Mouse (Mus musculus) R1 (cell line): ENCODE data around the gene Cdc42bpg.

Experiments used
- DNase-seq: peaks from one replicate; pipeline ENCODE4 v3.0.0-alpha.2; 2018; ENCODE audit warnings: low read depth, low spot score

Gene Cdc42bpg

DNA sequence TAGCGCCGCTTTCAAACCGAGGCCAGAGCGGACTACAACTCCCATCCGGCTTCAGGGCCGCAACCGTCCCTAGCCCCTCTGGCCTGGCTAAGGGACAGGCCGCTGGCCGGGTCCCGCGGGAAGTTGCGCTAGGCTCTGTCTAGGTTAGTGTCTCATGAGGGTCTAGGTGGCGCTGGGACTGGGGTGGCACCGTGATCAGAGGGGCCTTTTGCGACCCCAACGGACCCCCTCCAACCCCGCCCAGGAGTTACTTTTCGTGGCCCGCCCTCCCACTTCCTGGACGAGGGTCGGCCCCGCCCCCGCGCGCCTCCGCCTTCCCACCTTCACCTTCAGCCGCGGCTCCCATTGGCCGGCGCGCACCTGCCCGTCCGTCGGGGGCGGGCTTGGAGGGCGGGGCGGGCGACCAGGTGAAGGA is at the start of gene Cdc42bpg:
Cdc42bpg (plus strand) TSS at position 320 of the 415 bp plus-strand sequence.
- DNase-seq, result peak; percentile 92

DNA sequence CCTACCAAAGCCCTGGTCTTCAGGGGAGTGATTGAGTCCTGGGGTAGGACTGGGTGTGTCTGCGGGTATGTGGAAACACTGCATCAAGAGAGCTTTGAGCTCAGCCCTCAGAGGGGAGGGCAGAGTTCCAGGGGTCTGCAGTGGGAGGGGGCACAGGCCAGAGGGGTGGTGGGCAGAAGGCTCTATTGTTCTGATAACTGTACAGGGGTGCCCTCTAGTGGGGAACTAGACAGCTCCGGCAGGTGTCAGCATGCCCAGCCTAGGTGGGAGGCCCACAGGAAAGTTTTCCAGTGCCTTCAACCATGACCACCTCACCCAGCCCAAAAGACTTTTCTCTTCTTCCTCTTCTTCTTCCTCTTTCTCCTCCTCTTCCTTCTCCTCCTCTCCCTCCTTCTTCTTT is 45.8 kb upstream of the Cdc42bpg start:
- peak; percentile 57 for DNase-seq

DNA sequence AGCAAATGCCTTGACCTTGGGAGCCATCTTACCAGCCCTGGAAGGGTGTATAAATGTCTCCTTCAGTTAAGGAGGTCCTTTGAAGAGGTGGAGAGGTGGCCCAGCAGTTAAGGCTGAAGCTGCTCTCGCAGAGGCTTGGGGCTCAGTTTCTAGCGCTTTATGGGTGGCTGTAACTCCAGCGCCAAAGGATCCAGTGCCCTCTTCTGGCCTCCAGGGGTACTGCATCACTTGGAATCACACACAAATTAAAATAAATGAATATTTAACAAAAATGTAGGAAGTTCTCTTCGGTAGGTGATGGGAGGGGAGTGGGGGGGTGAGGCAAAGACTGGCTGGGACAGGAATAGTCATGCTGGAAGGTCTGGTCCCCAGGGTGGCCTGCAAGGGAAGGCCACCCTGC is 45.3 kb upstream of the Cdc42bpg start:
- peak; percentile 56 for DNase-seq

DNA sequence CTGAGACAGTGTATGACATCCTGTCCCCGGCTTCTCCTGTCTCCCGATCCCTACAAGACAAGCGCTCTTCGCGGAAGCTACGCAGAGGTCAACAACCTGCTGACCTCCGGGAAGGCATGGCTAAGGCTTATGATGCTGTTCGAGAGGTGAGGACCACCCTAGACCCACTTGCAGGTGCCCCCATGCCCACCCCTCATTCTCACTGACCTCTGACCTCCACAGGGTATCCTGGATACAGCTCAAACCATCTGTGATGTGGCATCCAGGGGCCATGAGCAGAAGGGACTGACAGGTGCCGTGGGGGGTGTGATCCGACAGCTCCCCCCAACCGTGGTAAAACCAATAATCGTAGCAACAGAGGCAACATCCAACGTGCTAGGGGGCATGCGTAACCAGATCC is 44.9 kb upstream of the Cdc42bpg start:
- no peak for DNase-seq

DNA sequence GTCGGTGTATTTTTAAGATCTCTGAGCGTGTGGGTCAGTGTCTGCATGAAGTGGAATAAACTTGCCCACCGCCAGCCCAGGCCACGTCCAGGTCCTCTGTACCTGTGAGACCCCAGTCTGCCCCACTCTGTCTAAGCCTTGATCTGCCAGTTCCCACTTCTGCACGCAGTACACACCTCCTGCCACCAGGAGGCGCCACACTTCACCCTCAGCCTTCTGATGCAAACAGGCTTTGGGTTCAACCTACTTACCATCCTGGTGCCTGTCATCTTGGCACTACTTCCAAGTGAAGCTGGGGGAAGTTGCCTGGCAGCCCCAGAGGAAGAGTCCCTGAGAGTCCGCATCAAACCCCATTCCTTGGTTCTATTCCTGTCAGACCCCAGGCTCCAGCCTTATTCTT is 44.0 kb upstream of the Cdc42bpg start:
- DNase-seq, result peak; percentile 81

DNA sequence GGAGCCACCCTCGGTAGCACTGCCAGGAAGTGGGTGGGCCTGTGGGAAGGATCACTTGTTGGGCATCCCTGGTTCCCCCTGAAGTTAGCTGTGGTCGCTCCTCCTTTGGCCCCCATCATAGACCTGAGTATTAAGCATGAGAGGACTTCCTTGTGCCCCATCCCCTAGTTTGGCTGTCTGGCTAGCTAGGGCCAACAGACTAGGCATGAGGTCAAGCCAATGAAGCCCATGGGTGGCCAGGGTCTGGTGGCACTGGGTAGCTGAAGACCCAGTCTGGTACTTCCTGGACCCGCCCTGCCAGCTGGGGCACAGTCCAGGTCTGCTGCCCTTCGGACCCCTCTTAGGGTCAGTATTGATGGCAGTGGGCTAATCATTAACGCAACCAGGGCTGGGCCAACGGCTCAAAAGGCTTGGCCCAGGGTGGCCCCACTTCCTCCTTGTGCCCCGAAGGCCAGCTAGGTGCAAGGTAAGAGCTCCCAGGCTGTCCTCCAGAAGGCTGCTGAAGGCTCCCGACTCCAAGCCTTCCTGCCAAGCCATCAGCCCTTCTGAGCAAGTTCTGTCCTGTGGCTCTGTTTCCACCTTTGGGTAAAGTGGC is 43.3 kb upstream of the Cdc42bpg start:
- no peak for DNase-seq

DNA sequence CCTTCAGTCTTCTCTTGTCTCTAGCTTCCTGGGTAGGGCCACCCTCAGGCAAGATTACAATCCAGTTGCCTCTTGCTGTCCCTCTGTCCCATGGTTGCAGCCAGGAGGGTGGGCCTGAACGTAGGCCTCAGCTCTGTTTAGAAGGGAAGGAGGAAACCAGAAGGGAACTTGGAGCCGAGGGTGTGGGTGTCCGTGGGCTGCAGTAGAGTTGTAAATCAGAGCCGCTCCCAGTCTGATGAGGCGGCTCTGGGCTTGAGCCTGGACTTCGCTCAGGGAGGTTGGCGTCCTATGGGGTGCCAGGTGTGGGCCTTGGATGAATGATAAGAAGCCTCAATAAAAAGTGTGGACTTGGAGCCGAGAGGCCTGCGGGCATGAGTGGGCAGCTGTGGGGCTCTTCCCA is 42.1 kb upstream of the Cdc42bpg start:
- DNase-seq, result no peak

DNA sequence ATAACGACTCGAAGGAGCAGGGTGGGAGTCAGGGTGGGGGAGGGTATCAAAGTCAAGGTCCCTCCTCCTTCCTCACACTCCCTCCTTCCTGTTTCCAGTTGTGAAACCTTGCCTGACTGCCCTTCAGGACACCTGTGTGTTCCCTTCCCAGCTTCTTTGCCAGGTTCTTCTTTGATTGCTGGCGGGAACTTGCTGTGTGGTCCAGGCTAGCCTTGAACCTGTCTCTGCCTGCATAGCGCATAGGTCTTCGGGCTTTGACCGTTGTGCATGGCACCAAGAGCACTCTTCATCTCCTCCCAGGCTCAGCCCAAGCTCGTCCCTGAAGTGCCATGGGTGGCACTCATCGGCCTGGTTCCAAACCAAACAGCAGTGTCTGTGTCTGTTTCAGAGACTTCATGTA is 41.3 kb upstream of the Cdc42bpg start:
- DNase-seq, result no peak

DNA sequence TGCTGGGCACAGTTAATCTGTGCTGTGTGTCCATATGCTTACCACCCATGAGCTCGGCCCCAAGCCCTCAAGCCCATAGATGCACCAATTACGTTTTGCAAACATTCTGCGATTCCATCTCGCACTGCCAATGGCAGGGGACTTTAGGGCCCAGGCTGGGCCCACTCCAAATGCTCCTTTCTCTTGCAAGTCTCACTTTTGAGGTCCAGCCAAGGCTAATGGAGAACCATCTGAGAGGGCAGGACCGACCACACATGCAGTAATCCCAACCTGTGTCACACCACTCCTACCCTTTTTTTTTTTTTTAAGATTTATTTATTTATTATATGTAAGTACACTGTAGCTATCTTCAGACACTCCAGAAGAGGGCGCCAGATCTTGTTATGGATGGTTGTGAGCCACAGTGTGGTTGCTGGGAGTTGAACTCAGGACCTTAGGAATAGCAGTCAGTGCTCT is 40.5 kb upstream of the Cdc42bpg start:
- peak; percentile 34 for DNase-seq

DNA sequence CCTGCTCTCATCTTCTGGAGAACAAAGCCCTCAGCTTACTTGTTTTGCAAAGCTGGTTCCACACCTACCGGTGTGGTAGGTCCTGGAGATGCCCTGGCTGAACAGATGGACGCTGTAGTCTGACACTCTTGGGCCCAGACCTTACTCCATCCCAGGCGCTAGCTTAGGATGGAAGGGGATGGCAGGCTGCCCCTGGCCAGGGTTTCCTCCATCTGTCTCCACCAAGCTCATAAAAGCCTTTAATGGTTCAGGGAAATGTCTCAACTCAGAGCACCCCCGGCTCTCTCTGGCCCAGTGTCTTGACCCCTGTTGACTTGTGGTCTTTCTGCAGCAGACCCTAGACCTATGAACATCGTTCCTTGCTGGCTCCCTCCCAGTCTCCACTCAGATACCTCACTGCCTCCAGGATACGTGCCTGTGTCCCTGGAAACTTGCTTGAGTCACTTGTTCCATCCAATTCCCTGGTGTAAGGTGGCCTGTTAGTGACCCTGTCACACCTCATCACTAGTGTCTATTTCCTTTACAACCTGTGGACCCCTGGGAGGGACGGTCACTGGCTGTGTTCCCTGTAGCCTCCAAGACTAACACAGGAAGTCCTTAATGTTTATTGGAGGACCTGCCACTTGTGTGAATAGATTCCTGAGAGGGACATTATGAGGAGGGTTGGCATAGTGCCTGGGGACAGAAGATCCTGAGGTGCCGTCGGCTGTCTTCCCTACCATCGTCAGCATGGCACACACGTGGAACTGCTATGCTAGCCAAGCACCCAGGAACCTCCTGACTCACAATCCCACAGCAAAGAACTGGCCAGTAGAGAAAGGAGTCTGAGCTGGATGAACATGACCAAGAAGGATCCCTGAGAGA is 38.7 kb upstream of the Cdc42bpg start:
- no peak for DNase-seq

DNA sequence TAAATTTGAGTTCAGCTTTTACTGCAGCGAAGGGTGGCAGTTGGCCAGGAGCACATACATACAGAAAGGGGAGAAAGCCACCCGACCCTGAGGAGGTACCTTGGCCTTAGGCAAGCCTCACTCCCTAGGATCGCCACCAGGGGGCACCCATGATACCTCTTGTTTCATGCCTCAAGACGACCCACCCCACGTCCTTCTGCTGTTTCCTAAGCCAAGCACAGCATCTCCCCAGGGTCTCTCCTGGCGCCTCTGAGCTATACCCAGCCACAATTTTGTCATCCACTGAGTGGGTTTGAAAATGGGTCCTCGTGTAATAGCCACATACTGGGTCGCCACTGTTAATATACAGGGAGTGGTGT is 38.1 kb upstream of the Cdc42bpg start:
- DNase-seq, result peak; percentile 94

DNA sequence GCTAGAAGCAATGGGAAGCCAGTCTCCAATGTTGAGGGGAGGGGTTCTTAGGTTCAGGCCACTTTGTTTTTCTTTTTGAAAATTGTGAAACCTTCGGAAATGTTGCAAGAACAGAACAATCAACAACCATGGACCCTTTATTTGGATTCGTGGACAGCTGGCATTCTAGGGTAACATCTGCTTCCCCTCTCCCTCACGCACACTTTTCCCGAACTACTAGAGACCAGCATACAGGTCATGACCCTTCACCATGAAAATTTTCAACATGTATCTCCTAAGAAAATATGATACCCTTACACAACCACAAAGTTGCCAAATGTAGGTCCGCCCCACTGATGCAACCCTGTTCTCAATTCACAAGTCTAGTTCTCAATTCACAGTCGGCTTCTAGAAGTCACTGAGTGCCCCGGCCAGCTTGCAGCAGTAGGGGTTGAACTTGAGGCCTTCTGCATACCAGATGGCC is 37.6 kb upstream of the Cdc42bpg start:
- no peak for DNase-seq

DNA sequence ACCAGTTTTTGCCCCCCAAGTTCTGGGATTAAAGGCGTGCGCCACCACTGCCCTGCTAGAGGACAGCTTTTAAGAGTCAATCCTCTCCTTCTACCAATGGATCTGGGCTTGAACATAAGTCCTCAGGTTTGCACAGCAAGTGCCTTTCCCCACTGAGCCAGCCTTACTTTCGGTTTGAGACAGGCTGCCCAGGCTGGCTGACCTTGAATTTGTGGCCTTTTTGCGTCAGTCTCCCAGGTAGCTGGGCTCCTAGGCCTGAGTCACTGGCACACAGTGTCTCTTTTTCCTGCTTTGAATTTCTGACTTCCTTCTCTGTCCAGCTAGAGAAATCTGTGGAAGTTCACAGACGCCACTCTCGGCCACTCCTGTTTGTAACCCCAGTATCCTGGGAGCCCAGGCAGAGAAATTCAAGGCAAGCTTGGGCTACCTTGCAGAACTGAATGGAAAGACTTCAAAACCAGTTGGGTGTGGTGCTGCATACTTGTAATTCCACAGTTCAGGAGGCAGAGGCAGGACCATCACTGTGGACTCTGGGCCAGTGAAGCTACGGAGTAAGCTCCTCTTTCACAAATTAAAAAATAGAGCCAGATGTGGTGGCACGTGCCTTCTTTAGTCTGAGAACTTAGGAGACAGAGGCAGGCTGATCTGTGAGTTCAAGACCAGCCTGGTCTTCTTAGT is 36.3 kb upstream of the Cdc42bpg start:
- DNase-seq, result peak; percentile 97

DNA sequence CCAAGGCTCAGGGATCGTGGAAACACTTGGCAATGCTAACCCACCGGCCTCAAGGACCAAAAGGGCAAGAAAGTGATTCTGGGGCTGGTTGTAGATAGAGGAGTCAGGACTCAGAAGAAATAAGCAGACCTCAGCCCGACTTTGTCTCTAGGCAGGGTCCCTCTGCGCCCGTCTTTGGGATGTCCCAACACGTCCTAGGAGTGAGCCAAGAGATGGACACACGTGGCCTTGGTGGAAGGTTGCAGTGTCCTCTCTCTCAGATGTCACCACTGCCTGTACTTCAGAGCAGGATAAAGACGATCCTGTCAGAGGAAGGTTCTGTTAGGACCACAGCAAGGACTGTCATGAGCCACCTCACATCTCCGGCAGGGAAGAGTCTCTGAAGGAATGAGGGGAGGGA is 35.6 kb upstream of the Cdc42bpg start:
- peak; percentile 63 for DNase-seq

DNA sequence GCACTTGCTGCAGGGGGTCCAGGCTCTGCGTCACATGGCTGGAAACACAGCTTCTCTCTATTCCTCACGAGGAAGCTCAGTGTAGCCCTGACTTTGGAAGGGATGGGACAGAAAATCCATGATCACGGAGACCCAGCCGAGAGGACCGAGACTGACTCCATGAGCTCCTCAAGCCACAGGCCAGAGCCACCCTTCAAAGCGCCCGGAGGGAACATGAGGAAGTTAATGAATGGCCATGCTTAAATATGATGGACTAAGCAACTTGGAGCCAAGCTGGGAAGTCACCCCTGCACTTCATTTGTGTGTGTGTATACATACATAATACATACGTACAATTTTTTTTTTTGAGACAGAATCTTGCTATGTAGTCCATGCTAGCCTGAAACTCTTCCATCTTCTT is 35.0 kb upstream of the Cdc42bpg start:
- no peak for DNase-seq

DNA sequence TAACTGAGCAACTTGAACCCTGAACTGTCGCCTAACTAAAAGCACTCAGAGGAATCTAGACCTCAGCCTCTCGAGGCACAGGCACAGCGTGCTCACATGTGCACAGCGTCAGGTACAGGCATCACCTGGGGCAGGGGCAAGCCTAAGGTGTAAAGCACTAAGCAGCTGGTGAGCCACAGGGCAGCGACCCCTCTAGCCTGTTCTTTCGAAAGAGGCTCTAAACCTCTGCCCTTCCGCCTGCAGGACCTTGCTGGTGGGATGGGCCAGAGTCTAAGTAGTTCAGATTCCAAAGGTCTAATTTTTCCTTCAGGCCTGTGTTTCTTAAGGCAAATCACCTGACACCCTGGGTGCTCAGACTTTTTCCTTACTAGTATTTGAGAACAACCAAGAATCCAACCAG is 34.2 kb upstream of the Cdc42bpg start:
- peak; percentile 39 for DNase-seq

DNA sequence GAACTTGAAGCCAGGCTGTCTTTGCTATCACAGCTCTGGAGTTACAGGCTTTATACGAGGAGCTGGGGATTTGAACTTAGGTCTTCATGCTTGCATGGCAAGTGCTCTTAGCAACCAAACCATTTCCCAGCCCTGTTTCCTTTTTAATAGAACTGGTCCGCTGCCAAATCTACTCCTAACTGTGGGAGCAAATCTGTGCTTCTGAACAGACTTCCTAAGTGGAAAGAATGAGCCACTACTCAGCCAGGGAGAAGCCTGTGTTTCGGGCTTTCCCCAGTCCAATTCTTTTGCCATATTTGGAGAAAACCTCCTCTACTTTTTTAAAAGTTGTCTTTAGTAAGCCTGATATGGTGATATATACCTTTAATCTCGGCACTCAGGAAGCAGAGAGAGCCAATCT is 33.5 kb upstream of the Cdc42bpg start:
- DNase-seq, result no peak

DNA sequence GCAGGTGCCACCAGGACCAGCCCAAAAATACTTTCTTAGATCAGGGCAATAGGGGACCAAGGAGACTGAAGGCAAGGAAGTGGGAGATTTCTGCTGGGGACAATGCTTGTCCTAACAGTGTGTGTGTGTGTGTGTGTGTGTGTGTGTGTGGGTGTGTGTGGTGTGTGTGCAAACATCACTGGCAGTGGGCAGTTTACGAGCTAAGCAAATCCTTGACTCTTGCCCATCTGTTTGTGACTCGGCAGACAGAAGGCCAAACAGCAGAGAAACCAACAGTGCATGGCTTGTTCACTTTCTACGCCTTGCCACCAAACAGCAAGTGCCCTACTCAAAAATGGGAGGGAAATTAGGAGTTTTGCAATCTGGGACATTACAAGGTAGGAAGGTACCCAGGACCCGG is 32.7 kb upstream of the Cdc42bpg start:
- no peak for DNase-seq

DNA sequence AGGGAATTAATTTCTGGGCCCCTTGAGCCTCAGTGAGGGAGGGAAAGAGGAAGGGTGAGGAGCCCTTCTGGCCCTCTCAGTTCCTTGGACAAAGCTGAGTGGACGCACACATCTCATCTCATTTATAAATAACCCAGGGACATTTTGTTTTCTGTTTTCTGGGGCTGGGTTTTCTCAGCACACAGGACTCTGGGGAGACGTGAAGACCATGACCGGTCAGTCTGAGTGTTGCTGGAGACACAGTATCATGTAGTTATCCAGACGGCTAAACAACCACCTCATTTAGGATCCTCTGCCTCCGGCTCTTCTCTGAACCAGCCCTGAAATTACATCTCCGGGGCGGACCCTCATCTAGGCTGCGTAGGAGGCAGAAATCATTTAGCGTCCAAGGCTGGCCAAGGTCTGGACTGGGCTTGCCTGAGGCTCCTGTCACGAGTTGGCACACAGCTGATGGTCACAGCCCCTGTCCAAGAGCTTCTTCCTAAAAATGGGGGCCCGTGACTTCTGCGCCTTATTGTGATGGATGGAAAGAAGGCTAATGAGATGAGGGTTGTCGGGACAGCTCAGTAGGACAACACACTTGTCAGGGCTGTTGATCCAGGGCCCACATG is 32.2 kb upstream of the Cdc42bpg start:
- no peak for DNase-seq

DNA sequence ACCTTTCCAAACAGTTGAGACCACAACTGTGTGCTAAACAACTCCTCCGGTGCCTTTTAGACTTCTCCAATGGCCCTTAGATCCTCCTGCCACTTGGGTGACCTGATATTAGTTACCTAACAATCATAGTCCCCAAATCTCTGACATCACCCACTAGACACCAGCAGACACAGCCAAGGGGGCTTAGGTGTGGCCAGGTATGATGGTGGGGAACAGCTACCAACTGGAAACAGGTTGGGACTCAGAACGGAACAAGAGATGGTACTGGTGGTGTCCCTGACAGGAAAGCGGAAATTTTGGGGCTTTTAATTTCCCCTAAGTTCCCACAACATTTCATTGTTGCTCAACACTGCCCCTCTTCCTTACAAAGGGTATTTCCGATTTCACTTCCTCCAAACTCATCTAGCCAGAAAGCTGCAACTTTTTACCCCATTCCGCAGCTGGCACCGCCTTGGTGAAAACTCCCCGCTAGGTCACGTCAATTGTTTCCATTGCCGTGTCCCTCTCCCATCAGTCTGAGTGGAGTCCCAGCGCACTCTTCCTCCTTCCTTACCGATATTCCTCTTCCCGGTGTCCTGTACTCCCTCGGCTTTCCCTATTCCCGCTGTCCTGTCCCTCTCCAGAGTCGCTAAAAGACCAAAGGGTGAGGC is 30.4 kb upstream of the Cdc42bpg start:
- DNase-seq, result peak; percentile 42
